Mouse (Mus musculus) heart, adult 11 months (tissue): ENCODE measurements at regions not wholly inside any gene's neighbourhood (a gene's known extent, or its start where the extent isn't known, plus 50 kb on each side); places are given as distances from the start of the nearest gene placed in this dataset.

Source experiments
- DNase-seq: peaks from one replicate; pipeline ENCODE4 v3.0.0; 2022

DNA sequence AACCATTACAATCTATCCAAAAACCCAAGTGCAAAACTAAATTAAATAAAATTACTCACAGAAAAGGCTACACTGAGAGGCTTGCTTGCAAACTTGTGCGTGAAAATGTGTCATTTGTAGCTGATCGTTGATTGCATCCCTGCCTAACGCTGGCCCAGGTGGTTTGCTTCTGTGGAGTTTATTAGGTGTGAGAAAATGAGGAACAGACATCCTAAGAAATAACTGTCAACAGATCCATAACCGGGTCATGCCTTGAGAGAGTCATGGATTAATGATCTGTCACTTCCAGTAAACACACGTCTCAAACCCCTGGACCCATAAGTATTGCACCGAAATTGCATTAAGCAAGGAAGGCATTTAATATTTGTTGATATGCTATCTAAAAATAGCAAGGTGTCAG is 73.4 kb upstream of the Tmem18 start:
- DNase-seq: no peak

DNA sequence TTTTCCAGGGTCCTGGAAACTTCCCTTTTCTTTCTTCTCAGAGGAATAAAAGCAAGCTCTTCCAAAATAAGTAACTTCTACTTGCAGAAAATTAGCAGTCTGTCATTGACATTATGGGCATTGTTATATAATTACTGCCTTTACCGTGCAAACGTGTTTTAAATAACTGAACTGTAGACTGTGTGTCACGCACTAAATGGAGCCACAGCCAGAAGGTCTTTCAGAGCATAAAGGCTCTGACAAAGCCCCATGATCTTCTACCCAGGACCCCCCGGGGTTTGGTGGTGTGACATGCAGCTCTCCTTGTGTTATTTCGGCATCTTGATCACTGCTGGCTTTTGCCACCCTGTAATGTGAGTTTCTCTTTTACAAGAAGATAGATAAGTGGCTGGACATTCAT is 100.9 kb upstream of the Tmem18 start:
- DNase-seq: peak; percentile 41

DNA sequence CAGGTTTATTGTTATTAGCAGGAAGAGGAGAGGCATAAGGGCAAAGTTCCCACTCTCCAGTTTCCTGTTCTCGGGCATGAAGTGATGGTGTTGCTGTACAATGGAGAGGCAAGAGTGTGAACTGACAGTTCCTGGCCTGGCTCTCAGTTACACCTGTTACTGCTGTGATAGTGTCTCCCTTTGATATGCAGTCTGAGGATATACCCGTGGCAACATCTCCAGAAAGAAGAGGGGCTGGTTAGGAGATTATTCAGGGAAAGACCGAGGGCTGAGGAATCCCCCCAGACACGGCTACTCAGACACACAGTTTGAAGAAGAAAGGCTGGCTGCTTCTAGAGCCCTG is 100.3 kb upstream of the Sntg2 start:
- no peak for DNase-seq

DNA sequence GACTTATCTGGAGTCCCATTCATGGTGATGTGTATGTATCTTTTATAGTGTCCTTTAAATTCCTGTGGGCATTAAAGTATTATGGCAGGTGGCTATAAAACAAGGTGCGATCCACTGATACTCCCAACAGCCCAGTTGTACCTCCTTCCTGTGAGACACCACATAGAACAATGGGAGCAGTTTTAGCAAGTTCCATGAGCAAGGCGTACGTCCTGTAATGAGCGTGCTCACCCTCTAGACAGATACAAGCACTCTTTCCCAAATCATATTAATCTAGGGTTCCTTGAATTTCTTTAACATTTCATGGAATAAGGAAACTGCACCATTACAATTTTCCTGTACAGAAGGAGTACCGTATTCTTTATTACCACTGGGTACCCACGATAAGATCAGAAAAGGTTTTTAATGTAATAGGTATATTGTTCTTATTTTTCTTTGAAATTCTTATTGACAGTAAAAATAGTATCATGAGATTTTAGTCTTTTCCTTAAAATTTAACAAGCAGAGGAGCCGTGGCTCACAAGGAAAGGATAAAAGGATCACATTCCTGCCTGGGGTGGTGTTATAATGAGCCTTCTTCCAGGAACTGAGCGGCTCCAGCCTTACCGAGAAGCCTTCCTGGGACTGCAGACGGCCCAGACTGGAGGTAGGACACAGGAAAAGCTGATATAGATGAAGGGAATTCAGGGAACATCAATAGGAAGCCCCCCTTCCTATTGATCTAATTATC is 99.7 kb upstream of the Sntg2 start:
- DNase-seq: no peak

DNA sequence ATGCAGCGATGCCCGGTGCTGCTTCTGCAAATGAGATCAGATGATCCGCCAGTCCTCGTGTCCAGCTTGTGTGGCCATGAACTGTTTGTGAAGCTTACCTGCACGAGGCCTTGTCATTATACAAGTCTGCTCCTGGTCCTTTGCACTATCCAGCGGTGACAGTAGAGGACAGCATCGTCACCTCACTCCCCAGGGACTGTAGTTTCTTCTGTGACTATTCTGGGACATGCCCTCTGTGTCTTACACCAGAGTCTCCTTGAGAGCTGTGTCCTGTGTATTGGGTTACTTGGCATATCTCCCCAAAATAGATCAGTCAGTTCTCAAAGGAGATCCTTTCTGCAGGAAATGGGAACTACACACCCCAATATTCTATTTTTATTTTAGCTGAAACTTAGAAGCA is 94.0 kb upstream of the Sntg2 start:
- peak; percentile 94 for DNase-seq

DNA sequence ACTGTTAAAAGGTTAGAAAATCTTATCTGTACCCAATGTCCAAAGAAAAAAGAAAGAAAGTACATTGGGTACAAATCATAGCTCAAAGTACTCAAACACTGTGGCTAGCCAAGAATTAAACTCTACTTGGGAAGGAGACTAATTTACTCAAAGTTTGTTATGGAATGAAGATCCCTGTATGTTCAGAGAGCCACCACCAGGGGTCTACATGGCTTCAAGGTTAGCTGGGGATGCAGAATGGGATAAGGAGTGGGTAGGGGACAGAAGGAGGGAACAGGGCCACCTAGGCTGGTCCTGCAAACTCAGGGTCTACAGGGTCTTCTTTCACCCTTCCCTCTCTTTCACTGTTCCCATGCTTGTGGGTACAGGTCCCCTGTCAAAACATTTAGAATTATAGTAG is 77.4 kb upstream of the Sntg2 start:
- DNase-seq: no peak

DNA sequence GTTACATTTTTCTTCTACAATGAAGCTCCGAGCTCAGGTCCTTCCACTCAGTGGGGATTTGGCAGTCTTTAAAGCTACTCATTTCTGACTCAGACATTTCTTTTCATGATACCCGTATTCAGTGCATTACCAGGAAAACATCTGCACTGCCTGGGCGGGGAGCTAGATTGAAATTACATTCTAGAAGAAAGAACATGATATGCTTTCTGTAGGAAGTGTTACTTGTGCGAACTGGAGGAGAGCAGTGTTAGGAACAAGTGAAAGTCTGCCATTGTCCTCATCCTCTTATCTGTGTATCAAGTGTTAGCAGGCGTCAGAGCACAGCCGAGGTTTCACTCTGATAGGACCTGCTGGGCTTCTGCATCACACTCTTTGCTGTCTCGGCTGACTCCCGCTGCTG is 61.7 kb upstream of the Sntg2 start:
- no peak for DNase-seq

DNA sequence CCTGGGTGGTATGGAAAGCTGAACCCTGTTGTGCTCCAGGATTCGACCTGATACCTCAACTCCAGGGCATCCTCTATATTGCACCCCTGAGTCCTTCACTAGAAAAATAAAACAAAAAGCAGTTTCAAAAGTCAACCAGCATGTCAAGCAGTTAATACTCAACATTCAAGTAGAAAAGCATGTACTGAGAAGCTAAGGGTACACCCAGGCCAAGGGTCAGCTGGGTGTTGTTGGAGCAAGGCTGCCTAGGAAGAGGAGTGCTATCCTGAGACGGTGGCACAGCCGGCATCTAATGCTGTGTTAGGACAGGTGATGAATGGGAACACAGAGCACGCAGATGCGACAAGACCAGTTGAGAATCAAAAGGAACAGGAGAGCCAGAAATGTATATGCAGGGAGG is 59.7 kb upstream of the Sntg2 start:
- DNase-seq: no peak

DNA sequence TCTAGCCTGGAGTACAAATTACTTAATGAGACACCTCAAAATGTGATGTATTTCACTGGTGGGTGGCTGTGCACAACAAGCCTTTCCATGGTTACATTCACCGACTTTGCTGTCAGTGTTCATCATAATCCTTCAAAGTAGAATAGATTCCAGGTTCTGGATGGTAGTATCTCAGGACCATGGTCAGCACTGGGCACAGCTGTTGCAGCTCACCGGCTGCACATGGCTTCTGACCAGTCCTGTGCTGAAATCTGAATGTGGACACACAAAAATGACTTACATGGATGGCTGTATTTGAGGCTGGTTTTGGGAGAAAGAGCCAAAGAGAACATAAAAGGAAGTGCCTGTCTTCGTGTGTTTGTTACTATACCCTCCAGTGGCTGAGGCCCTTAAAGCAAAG is 57.5 kb upstream of the Sntg2 start:
- no peak for DNase-seq

DNA sequence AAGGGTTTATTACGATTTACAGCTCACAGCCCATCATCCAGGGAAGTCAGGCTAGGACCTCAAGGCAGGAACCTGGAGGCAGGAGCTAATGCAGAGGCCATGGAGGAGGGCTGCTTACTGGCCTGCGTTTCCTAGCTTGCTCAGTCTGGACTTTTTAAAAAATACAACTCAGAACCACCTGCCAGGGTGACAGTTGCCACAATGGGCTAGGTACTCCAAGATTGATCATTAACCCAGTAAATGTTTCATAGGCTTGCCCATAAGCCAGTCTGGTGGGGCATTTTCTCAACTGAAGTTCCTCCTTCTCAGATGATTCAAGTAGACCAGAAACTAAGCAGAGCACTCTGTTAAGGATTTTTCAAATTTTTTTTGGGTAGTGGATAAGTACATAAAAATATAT is 52.1 kb upstream of the Sntg2 start:
- DNase-seq: no peak
